Mouse (Mus musculus) lung, adult 2 months (tissue): ENCODE results near the gene Snrnp25.

Experiments
- CTCF ChIP-seq: fragments of 200-500 bp; IDR thresholded peaks from 2 replicates; pipeline ENCODE4 v1.5.1; 2011; ENCODE audit warnings: mild to moderate bottlenecking, low read length, control low read depth; ENCODE audit not compliant: insufficient read depth
- POLR2A ChIP-seq: fragments of 200-500 bp; IDR thresholded peaks from 2 replicates; pipeline ENCODE4 v1.6.1; 2011; ENCODE audit warnings: low read depth, mild to moderate bottlenecking, control low read depth, low read length, borderline replicate concordance; ENCODE audit errors: extremely low read depth

DNA sequence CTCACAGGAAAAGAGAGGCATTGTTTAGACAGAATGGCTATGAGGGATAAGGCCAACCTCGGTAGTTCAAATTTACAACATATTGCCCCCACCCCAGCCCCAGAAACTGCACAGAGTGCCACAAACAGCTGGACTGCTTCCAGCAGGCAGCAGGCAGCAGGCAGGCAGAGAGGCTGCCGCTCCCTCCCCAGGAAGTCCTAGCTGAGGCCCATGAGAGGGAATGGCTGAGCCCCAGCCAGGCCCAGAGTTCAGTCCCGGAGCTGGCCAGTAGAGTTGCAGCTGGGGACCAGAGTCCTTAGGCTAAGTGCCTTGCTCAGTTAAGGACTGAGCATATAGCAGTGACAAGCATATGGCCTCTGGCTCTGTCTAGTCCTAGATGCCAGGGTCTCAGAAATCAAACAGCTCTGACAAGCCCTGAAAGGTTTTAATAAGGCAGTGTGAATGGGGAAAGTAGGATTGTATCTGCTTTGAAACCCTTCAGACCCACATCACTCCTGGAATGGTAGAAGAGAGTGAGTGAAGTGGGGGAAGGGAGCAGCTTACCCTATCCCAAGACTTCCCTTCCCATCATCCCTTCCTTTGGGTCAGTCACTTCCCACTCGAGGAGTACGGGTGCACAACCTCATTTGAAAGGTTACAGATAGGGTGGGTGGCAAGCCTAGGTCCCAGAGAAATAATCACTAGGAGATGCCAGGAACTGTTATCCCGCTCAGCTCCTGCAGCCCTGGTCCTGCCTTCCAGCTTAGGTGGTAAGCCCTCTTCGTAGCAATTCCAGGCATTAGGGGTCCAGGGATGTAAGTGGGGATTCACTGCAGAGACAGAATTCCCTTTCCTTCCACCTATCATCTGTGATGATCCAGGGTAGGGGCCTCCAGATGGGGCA, 20.2 kb downstream of the Snrnp25 start:
- TF ChIP-seq CTCF: no peak
- TF ChIP-seq POLR2A: no peak
